Mouse (Mus musculus): ENCODE data around the gene Rrbp1. TPM values are rescaled to one million over a fixed set of nuclear protein-coding genes. Genes with fewer than 3 reads are reported as not detected.

Gene Rrbp1
- total and polyA plus RNA-seq, 3 experiments, result 56.7 to 128 (median 127) TPM

- Histone ChIP-seq H3K79me2 (ENCODE audit: control insufficient read depth, insufficient read depth, low read length, poor library complexity) (no peaks in the 10 kb centered on the region), H3K4me3 (ENCODE audit: control insufficient read depth in 1 of 2, insufficient read depth in 1 of 2, low read depth in 2 of 2, low read length in 2 of 2) (no peak overlapping the region), H3K9me3 (replicated peaks; ENCODE audit: insufficient read depth, low read length) (no peaks in the 10 kb centered on the region), H3K9ac (ENCODE audit: control insufficient read depth, low read depth, low read length, poor library complexity, severe bottlenecking) (no peak overlapping the region), H3K4me1 (ENCODE audit: control insufficient read depth in 1 of 2, insufficient read depth in 2 of 2, low read length in 2 of 2) (no peaks in the 10 kb centered on the region), H3K36me3 (ENCODE audit: control insufficient read depth in 1 of 2, insufficient read depth in 2 of 2, low read length in 2 of 2) (no peaks in the 10 kb centered on the region), H3K27me3 (ENCODE audit: control insufficient read depth in 1 of 2, insufficient read depth in 2 of 2, low read length in 2 of 2) (peaks cover 0 to 8% of the 10 kb centered on the region in 2 experiments; a peak in 3 of 4 replicates), H3K27ac (ENCODE audit: control insufficient read depth, low read depth, low read length) (no peak overlapping the region)
- TF ChIP-seq NRF1 (IDR thresholded peaks at IDR 0.05; ENCODE audit: insufficient read depth, low read depth, low read length, poor library complexity, severe bottlenecking), result no peak
- no peak for TF ChIP-seq MYC (IDR thresholded peaks at IDR 0.05; ENCODE audit: low read depth, low read length)
- TF ChIP-seq CHD2 (IDR thresholded peaks at IDR 0.05; ENCODE audit: low read length), result no peak
- no peak for TF ChIP-seq KAT2A (conservative IDR thresholded peaks at IDR 0.05; ENCODE audit: low read depth, low read length)
- TF ChIP-seq EP300 (IDR thresholded peaks at IDR 0.05; ENCODE audit: low read depth in 1 of 2, low read length in 2 of 2), result no peak
- TF ChIP-seq TCF12 (IDR thresholded peaks at IDR 0.05; ENCODE audit: low read depth, low read length), result no peak
- no peak for TF ChIP-seq MAFK (IDR thresholded peaks at IDR 0.05; ENCODE audit: borderline replicate concordance, low read depth, low read length)
- no peak for DNase-seq (ENCODE audit: low read depth, low spot score)
Observed at GRCm38 (mm10) chr2:144019971-144020370, 8.9 kb upstream of the Rrbp1 start.

DNA sequence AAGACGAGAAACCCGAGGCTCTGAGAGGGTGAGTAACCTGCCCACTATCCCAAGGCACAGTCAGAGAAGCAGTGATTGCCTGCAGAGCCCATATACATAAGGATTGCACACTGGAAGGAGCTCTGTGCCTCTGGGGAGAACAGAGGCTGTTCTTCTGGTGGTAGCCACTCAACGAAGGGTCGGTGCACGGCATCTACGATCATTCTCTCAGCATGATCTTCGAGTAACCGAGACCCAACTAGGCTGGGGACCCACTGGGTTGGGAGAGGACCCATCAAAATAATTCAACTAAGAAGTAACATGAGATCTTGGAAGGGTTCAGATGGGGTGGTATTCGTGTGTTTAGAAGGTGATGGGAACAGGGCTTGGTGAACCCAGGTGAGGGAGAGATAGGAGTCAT, 4.8 kb upstream of the Rrbp1 start:
- H3K9ac ChIP-seq (ENCODE audit: control insufficient read depth, low read depth, low read length, poor library complexity, severe bottlenecking), result no peak overlapping the region
- H3K9me3 ChIP-seq (replicated peaks; ENCODE audit: insufficient read depth, low read length), result no peaks in the 10 kb centered on the region
- no peak overlapping the region for H3K4me3 ChIP-seq (ENCODE audit: control insufficient read depth in 1 of 2, insufficient read depth in 1 of 2, low read depth in 2 of 2, low read length in 2 of 2)
- no peak overlapping the region for H3K27ac ChIP-seq (ENCODE audit: control insufficient read depth, low read depth, low read length)
- TF ChIP-seq MYC (IDR thresholded peaks at IDR 0.05; ENCODE audit: low read depth, low read length) (no peak), ZC3H11A (IDR thresholded peaks at IDR 0.05; ENCODE audit: low read depth, low read length) (no peak), MYB (IDR thresholded peaks at IDR 0.05; ENCODE audit: low read depth, low read length) (no peak), MAX (IDR thresholded peaks at IDR 0.05; ENCODE audit: low read length) (no peak), UBTF (IDR thresholded peaks at IDR 0.05; ENCODE audit: borderline replicate concordance, insufficient read depth, low read depth, low read length) (no peak), BHLHE40 (IDR thresholded peaks at IDR 0.05; ENCODE audit: borderline replicate concordance, low read depth, low read length) (no peak), TBP (IDR thresholded peaks at IDR 0.05; ENCODE audit: low read depth, low read length) (no peak)
- no peak for DNase-seq (ENCODE audit: low read depth, low spot score)
- H3K27me3 ChIP-seq (ENCODE audit: control insufficient read depth in 1 of 2, insufficient read depth in 2 of 2, low read length in 2 of 2), result peaks cover 0 to 8% of the 10 kb centered on the region in 2 experiments; a peak in 3 of 4 replicates
- peaks cover 2% of the 10 kb centered on the region; the same call in 1 of the 2 replicates for H3K79me2 ChIP-seq (ENCODE audit: control insufficient read depth, insufficient read depth, low read length, poor library complexity)
- H3K4me1 ChIP-seq (ENCODE audit: control insufficient read depth in 1 of 2, insufficient read depth in 2 of 2, low read length in 2 of 2), result no peaks in the 10 kb centered on the region
- no peaks in the 10 kb centered on the region for H3K36me3 ChIP-seq (ENCODE audit: control insufficient read depth in 1 of 2, insufficient read depth in 2 of 2, low read length in 2 of 2)

GRCm38 (mm10) chr2:144014481-144014880, 3.4 kb upstream of the Rrbp1 start:
- H3K9ac ChIP-seq (ENCODE audit: control insufficient read depth, low read depth, low read length, poor library complexity, severe bottlenecking), result no peak overlapping the region
- peaks cover 15% of the 10 kb centered on the region for H3K79me2 ChIP-seq (ENCODE audit: control insufficient read depth, insufficient read depth, low read length, poor library complexity)
- H3K9me3 ChIP-seq (replicated peaks; ENCODE audit: insufficient read depth, low read length), result no peaks in the 10 kb centered on the region
- no peak for TF ChIP-seq TBP (IDR thresholded peaks at IDR 0.05; ENCODE audit: low read depth, low read length)
- H3K4me1 ChIP-seq (ENCODE audit: control insufficient read depth in 1 of 2, insufficient read depth in 2 of 2, low read length in 2 of 2), result peaks cover 0 to 2% of the 10 kb centered on the region in 2 experiments; a peak in 2 of 4 replicates
- no peak overlapping the region for H3K4me3 ChIP-seq (ENCODE audit: control insufficient read depth in 1 of 2, insufficient read depth in 1 of 2, low read depth in 2 of 2, low read length in 2 of 2)
- peaks cover 0 to 8% of the 10 kb centered on the region in 2 experiments; a peak in 3 of 4 replicates for H3K27me3 ChIP-seq (ENCODE audit: control insufficient read depth in 1 of 2, insufficient read depth in 2 of 2, low read length in 2 of 2)
- H3K27ac ChIP-seq (ENCODE audit: control insufficient read depth, low read depth, low read length), result no peak overlapping the region
- peaks cover 0 to 1% of the 10 kb centered on the region in 2 experiments; a peak in 2 of 4 replicates for H3K36me3 ChIP-seq (ENCODE audit: control insufficient read depth in 1 of 2, insufficient read depth in 2 of 2, low read length in 2 of 2)
- no peak for DNase-seq (ENCODE audit: low read depth, low spot score)
